Mouse (Mus musculus): ENCODE measurements around the gene Eif2ak3.
"Not testable (repeated sequence)": the region's sequence is repeated elsewhere in the genome, so short reads cannot be mapped to it uniquely, and the experiment has no call there.

Gene Eif2ak3

GRCm38 (mm10) chr6:70844002-70844804, at the start of gene Eif2ak3:
TSS of gene Eif2ak3 (plus strand) at chr6:70844515.
- peak; percentile 99 for DNase-seq (ENCODE audit: low read depth, low spot score)

- DNase-seq (ENCODE audit: low read depth, low spot score): no peak
Observed at GRCm38 (mm10) chr6:70796940-70797339, 47.4 kb upstream of the Eif2ak3 start.

- no peak for DNase-seq (ENCODE audit: low read depth, low spot score)
Observed at GRCm38 (mm10) chr6:70797581-70798251, 46.6 kb upstream of the Eif2ak3 start.

GRCm38 (mm10) chr6:70804632-70805031, 39.7 kb upstream of the Eif2ak3 start:
- DNase-seq (ENCODE audit: low read depth, low spot score): no peak

GRCm38 (mm10) chr6:70805267-70805666, 39.0 kb upstream of the Eif2ak3 start:
- DNase-seq (ENCODE audit: low read depth, low spot score): no peak

- DNase-seq (ENCODE audit: low read depth, low spot score): no peak
Observed at GRCm38 (mm10) chr6:70805820-70806513, 38.3 kb upstream of the Eif2ak3 start.

- no peak for DNase-seq (ENCODE audit: low read depth, low spot score)
Observed at GRCm38 (mm10) chr6:70806514-70806912, 37.8 kb upstream of the Eif2ak3 start.

GRCm38 (mm10) chr6:70810524-70810923, 33.8 kb upstream of the Eif2ak3 start:
- DNase-seq (ENCODE audit: low read depth, low spot score): no peak

- DNase-seq (ENCODE audit: low read depth, low spot score): no peak
Observed at GRCm38 (mm10) chr6:70811557-70812525, 32.5 kb upstream of the Eif2ak3 start.

GRCm38 (mm10) chr6:70812526-70812895, 31.8 kb upstream of the Eif2ak3 start:
- no peak for DNase-seq (ENCODE audit: low read depth, low spot score)

GRCm38 (mm10) chr6:70813921-70814628, 30.2 kb upstream of the Eif2ak3 start:
- no peak for DNase-seq (ENCODE audit: low read depth, low spot score)

GRCm38 (mm10) chr6:70814629-70814950, 29.7 kb upstream of the Eif2ak3 start:
- no peak for DNase-seq (ENCODE audit: low read depth, low spot score)

GRCm38 (mm10) chr6:70815471-70815870, 28.8 kb upstream of the Eif2ak3 start:
- DNase-seq (ENCODE audit: low read depth, low spot score): no peak

- no peak for DNase-seq (ENCODE audit: low read depth, low spot score)
Observed at GRCm38 (mm10) chr6:70821566-70821965, 22.7 kb upstream of the Eif2ak3 start.

- DNase-seq (ENCODE audit: low read depth, low spot score): no peak
Observed at GRCm38 (mm10) chr6:70822386-70822910, 21.9 kb upstream of the Eif2ak3 start.

- DNase-seq (ENCODE audit: low read depth, low spot score): not testable (repeated sequence)
Observed at GRCm38 (mm10) chr6:70823277-70823676, 21.0 kb upstream of the Eif2ak3 start.

GRCm38 (mm10) chr6:70824085-70824986, 20.0 kb upstream of the Eif2ak3 start:
- DNase-seq (ENCODE audit: low read depth, low spot score): peak; percentile 71

GRCm38 (mm10) chr6:70824987-70825337, 19.4 kb upstream of the Eif2ak3 start:
- no peak for DNase-seq (ENCODE audit: low read depth, low spot score)

- DNase-seq (ENCODE audit: low read depth, low spot score): no peak
Observed at GRCm38 (mm10) chr6:70829451-70829850, 14.9 kb upstream of the Eif2ak3 start.

- no peak for DNase-seq (ENCODE audit: low read depth, low spot score)
Observed at GRCm38 (mm10) chr6:70830552-70830951, 13.8 kb upstream of the Eif2ak3 start.
